Mouse (Mus musculus) liver, postnatal 0 days (tissue): ENCODE measurements at regions not wholly inside any gene's neighbourhood (a gene's known extent, or its start where the extent isn't known, plus 50 kb on each side); places are given as distances from the start of the nearest gene placed in this dataset.

Source experiments
- CTCF ChIP-seq: sonication (generic); IDR thresholded peaks from 2 replicates; pipeline ENCODE4 v1.5.1; 2016; ENCODE audit warnings: antibody characterized with exemption, low read depth
- EP300 ChIP-seq: IDR thresholded peaks from 2 replicates; pipeline ENCODE4 v1.6.1; 2016; ENCODE audit warnings: antibody characterized with exemption, low read depth, mild to moderate bottlenecking

DNA sequence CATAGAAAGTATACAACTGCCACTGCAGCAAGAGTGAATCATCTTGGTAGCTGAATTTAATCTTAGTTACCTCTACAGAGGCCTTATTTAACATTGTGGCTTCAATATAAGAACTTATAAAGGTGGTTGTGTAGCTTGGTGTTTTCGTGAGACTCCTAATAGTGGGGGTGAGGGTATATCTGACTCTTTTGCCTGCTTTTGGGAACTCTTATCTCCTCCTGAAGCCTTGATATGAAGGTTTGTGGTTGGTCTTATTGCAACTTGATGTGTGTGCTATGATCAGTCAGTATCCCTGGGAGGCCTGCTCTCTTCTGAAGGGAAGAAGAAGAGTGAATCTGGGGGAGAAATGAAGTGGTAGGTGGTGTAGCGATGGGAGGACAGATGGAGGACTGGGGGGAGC is 67.7 kb upstream of the Tab2 start:
- TF ChIP-seq EP300 (no peak), CTCF (no peak)
